Mouse (Mus musculus) liver, embryonic 14.5 days (tissue): ENCODE data around the gene Naip5.

ENCODE experiments used
- CTCF ChIP-seq: IDR thresholded peaks from 2 replicates; pipeline ENCODE4 v1.5.1; 2016; ENCODE audit warnings: antibody characterized with exemption, low read depth, control low read depth
- EP300 ChIP-seq: IDR thresholded peaks from 2 replicates; pipeline ENCODE4 v1.6.1; 2016; ENCODE audit warnings: antibody characterized with exemption, low read depth

GRCm38 (mm10) chr13:100203319-100203718, 42.8 kb downstream of the Naip5 start:
- TF ChIP-seq CTCF = no peak
- TF ChIP-seq EP300 = no peak
